Mouse (Mus musculus) small intestine, adult 2 months (tissue): ENCODE results near the gene Tnxb.

Source experiments
- CTCF ChIP-seq: fragments of 200-500 bp; IDR thresholded peaks from 2 replicates; pipeline ENCODE4 v1.5.1; 2012; ENCODE audit warnings: low read depth, mild to moderate bottlenecking, control low read depth, inconsistent platforms, low read length, moderate library complexity, mixed read lengths; ENCODE audit not compliant: insufficient replicate concordance, insufficient read length; ENCODE audit errors: extremely low read depth
- POLR2A ChIP-seq: fragments of 200-500 bp; IDR thresholded peaks from 2 replicates; pipeline ENCODE4 v1.6.1; 2012; ENCODE audit warnings: low read depth, mild to moderate bottlenecking, control low read depth, inconsistent platforms, low read length, moderate library complexity

GRCm38 (mm10) chr17:34623161-34623560 is 47.2 kb upstream of the Tnxb start:
- TF ChIP-seq POLR2A (no peak), CTCF (no peak)
